Mouse (Mus musculus) lung, adult 2 months (tissue): Measurements from ENCODE around the gene Slk.

Experiments used
- CTCF ChIP-seq: fragments of 200-500 bp; IDR thresholded peaks from 2 replicates; pipeline ENCODE4 v1.5.1; 2011; ENCODE audit warnings: mild to moderate bottlenecking, low read length, control low read depth; ENCODE audit not compliant: insufficient read depth
- POLR2A ChIP-seq: fragments of 200-500 bp; IDR thresholded peaks from 2 replicates; pipeline ENCODE4 v1.6.1; 2011; ENCODE audit warnings: low read depth, mild to moderate bottlenecking, control low read depth, low read length, borderline replicate concordance; ENCODE audit errors: extremely low read depth

DNA sequence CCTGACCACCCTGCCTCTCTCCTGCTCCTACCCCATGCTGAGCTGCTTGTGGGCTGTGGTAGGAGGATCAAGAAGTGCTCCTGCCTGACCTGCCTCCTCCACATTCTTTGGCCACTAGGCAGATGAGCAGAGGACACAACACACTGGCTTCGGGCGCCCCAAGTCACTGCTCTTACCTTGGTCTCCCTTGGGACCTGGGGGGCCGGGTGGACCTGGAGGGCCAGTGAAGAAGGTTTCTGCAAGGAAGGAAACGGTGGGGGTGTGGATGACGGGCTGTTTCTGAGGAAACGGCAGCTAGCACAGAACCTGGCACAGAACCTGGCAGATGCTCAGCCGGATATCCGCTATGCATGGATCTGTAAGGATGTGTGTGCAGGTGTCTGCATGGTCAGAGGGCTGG is 73.7 kb downstream of the Slk start:
- TF ChIP-seq CTCF: no peak
- TF ChIP-seq POLR2A: no peak
